Mouse (Mus musculus) layer of hippocampus, postnatal 14 days (tissue): ENCODE measurements at regions not wholly inside any gene's neighbourhood (a gene's known extent, or its start where the extent isn't known, plus 50 kb on each side); places are given as distances from the start of the nearest gene placed in this dataset.
A peak's percentile ranks its signal among the peaks of the same experiment; 100 is the strongest.

Source experiments
- DNase-seq, 2 experiments: peaks; one replicate each; pipeline ENCODE4 v3.0.0; 2021 to 2022; ENCODE audit warnings: low spot score in 2 of 2, mixed read lengths in 1 of 2

DNA sequence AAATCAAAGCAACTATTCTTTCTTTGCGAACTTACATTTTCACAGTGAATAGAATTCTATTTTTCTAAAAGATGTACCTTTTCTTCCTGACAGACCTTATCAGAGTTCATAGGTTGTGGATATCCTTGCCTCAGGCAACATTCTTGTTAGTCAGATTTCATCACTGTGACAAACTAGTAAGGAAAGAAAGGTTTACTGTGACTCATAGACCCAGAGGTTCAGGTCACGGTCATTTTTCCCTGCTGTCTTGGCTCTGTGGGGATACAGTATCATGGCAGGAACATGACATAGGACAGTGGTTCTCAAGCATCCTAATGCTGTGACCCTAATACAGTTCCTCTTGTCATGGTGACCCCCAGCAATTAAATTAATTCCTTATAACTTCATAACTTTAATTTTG, 78.4 kb upstream of the Akt3 start:
- DNase-seq: no peak

DNA sequence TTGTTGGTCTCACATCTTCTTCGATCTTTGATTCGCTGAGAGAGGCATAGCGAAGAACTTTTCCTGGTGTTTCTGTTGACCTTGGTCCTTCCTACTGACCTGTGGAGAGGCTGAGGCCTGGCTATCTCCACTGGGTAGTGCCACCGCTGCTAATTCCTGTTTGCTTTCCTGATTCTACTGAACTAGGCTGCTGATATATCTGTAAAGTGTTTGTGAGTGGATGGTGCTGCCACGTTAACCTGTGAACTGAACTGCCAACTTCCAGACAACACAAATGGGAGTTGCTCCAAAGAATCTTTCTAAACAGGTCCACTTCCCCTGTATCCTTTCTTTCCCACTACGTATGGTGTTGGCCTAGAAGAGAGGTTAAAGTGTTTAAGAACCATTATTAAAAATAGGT, 78.0 kb upstream of the Akt3 start:
- no peak for DNase-seq

DNA sequence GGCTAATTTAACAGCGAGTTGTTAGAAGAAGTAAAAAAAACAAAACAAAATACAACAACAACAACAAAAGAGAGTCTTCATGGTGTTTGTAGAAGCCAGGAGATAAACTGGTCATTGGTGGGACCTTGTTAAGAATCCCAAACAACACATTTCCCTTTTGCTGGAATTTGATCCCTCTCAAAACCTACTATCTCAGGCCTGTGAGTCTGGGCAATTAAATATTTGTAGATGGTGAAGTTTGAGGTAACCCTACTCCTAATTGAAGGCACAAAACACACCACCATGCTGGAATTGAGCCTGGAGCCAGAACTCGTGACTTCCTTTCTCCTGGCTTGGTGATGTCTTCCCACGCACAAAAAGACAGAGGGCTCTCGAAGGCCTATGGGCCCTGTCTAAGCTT, 65.4 kb upstream of the Akt3 start:
- DNase-seq: no peak

DNA sequence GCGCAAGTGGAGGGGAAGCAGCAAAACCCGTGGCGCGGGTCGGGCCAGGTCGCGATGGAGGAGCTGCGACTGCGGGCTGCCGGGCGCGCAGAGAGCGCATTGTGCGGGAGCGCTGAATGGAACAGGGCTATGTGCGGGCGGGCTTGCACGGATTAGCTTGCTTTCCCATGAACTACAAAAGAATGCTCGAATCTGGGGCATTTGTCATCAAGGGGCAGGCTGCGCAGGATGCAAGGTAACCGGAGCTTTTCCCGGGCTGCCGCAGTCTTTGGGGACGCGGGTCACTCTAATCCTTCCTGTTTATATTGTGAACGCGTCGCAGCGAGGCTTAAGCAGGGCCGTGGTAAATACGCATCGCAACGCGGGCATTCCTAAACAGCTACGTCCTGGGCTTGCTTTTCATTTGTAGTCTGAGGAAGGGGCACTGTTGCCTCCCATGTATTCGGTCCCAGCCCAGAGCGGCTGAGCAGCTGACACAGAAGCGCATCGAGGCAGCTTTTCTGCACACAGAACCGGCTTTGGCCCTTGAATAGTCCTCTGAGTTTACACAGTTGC, 64.8 kb upstream of the Akt3 start:
- DNase-seq: peak in 1 of 2 experiments; percentile 48

DNA sequence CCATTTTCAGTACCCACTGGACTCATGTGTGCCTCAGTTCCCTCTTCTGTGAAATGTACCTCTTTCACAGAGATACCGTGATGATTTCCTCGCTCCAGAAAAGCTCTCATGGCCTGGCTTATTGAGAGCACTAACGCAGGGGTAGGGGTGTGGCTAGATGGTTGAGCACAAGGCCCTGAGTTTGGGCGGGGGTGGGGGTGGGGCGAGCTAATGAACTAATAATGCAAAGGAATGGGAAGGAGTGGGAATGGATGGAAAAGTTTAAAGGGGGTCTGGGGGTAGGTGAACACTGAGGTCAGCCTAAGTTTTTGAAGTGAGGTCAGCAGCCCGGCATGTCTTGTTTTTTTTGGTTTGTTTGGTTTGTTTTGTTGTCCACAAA, 64.3 kb upstream of the Akt3 start:
- DNase-seq: no peak

DNA sequence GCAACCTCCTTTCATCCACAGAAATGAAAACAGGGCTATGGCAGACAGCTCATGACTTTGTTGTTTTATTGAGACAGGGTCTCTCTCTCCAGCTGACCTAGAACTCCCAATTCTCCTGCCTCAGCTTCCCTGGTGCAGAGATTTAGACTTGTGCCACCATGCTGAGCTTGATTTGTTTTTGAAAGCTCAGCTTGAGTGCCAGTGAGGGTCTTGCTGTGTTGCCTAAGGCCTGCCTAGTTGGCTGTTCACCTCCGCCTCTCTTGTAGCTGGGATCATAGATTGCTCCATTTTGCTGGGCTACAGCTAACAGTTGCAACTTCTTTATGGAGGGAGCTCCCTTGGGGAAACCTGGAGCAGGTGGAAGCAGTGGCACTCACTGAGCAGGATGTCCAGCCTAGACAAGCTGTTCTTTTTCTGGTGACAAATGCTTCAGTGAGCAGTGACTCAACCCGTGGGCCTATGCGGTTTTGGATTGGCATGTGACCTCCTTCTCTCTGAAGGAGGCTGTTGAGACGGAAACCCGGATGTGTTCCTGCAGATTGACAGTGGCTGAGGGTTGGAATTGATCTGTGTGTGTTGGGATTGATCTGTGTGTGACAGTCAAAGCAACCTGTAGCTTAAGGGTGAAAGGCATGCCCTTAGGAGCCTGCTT, 63.8 kb upstream of the Akt3 start:
- DNase-seq: no peak

DNA sequence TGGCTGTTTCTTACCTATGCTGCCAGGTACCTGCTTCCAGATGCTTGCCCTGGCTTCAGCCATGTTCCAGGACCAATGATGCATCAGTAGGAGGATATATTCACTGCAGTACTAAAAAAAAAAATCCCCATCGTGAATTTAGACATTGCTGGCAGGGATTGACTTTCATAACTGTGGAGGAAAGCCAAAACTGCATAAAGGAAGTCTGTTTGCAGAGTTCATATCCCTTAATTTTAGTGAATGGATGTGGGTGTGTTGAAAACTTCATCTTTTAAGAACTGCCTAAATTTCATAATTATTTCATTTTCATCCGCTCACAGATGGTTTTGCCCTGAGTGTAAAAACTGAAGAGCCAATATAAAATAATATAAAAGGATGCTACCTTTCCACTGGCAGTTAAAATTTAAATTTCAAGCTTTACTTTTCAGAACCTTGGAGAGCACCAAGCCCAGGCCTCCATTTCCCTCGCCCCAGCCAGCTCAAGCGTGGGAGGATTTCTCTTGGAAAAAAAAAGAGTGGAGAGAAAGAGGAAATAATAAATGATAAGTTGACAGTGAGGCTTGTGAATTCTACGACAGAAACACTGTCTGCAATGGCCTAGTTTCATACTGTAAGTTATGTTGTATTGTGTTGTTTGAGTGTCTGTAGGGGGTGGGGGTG, 50.3 kb upstream of the Akt3 start:
- peak in 1 of 2 experiments; percentile 32 for DNase-seq
